Mouse (Mus musculus): ENCODE data around the gene Ttc9c. TPM values are rescaled to one million over a fixed set of nuclear protein-coding genes. Genes with fewer than 3 reads are reported as not detected.

Gene Ttc9c
- polyA plus RNA-seq, 1 experiment from 2014 or later, result 47.0 TPM

DNA sequence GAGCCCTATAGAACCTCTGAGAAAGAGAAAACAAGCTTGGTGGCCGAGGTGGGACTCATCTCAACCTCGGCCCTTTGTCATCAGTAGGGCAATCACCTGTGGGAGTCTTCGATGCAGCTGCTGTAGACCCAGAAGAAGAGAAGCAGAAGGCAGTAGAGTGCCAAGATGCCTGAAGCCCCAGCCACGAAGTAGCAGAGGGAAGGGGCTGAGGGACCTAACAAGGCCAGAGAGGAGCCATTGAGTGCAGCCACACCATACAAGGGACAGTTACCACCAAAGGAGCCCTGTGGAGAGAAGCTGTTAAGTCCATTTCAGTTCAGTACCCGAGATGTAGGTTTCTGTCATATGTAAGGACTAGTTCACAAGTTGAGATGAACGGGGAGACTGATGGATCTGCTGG lies 45.7 kb downstream of the Ttc9c start:
- H3K4me1 ChIP-seq (replicated peaks; ENCODE audit: control insufficient read depth, insufficient read depth, low read length), result peaks cover 10% of the 10 kb centered on the region
- DNase-seq (ENCODE audit: low spot score) (peak; percentile 19), ATAC-seq (ENCODE audit: low FRiP score) (no peak)
- peak overlapping the region; percentile 25; the same call in 1 of the 2 replicates for H3K9ac ChIP-seq (ENCODE audit: low read depth, low read length)
- 0 out of 2 replicates have a peak overlapping the region, but pooled peaks have one; percentile 30 for H3K27ac ChIP-seq (ENCODE audit: low read depth, low read length)
- peaks cover 6% of the 10 kb centered on the region for H3K36me3 ChIP-seq (ENCODE audit: control insufficient read depth, insufficient read depth, low read length)
- peak overlapping the region; percentile 97 for H3K4me2 ChIP-seq (replicated peaks; ENCODE audit: low read depth, low read length)
- no peaks in the 10 kb centered on the region for H3K27me3 ChIP-seq (ENCODE audit: control insufficient read depth, insufficient read depth, low read length)
- 67% methylated on average over 6 of the region's 6 CpGs for WGBS
- H3K4me3 ChIP-seq (ENCODE audit: low read depth, low read length), result peak overlapping the region; percentile 73
- no peaks in the 10 kb centered on the region for H3K9me3 ChIP-seq (ENCODE audit: control insufficient read depth, low read length)

GRCm38 (mm10) chr19:8772996-8773395 lies 46.1 kb downstream of the Ttc9c start:
- Histone ChIP-seq H3K27me3 (ENCODE audit: control insufficient read depth, insufficient read depth, low read length) (no peaks in the 10 kb centered on the region), H3K9ac (ENCODE audit: low read depth, low read length) (0 out of 2 replicates have a peak overlapping the region, but pooled peaks have one; percentile 25), H3K4me3 (ENCODE audit: low read depth, low read length) (peak overlapping the region; percentile 73; the same call in 1 of the 2 replicates), H3K4me2 (replicated peaks; ENCODE audit: low read depth, low read length) (no peak overlapping the region), H3K9me3 (ENCODE audit: control insufficient read depth, low read length) (no peaks in the 10 kb centered on the region), H3K4me1 (replicated peaks; ENCODE audit: control insufficient read depth, insufficient read depth, low read length) (peaks cover 10% of the 10 kb centered on the region), H3K27ac (ENCODE audit: low read depth, low read length) (no peak overlapping the region; the same call in 1 of the 2 replicates), H3K36me3 (ENCODE audit: control insufficient read depth, insufficient read depth, low read length) (peaks cover 10% of the 10 kb centered on the region)
- WGBS, result 91% methylated on average over 5 of the region's 5 CpGs
- no peak for DNase-seq (ENCODE audit: low spot score)
- no peak for ATAC-seq (ENCODE audit: low FRiP score)

DNA sequence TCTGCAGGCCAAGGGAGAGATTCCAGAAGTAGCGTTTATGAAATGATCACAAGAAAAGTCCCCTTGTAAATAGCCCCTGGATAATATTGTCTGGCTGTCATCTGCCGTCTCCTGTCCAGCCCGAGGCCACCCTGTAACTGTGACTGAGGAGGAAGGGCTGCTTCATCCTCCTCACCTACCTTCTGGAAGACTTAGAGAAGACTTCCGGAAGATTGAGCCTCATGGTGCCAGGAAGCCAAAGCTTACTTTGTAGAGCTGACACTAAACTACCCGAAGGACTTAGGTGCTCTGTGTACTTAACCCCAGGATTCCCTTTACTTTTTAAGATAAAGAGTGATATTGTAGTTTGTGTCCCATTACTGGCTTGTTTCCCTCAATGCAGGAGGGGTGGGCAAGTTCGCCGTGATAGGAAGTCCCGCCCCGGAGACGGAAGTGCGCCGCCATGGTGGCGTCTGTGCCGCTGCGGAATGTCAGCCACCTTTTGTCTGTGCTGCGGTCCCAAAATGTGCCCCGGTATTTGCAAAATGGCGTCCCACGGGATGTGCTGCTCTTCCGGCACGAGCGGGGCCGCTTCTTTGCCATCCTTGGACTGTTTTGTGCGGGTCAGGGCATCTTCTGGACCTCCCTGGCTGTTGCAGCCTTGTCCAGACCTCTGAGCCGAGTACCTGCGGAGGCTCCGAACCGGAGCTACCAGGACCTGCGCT lies 48.4 kb downstream of the Ttc9c start, which contains the start of gene Tmem223:
Tmem223 (plus strand) TSS at position 430 of the 704 bp plus-strand sequence.
- no peaks in the 10 kb centered on the region for H3K9me3 ChIP-seq (ENCODE audit: control insufficient read depth, low read length)
- H3K4me1 ChIP-seq (replicated peaks; ENCODE audit: control insufficient read depth, insufficient read depth, low read length), result peaks cover 10% of the 10 kb centered on the region
- H3K27ac ChIP-seq (ENCODE audit: low read depth, low read length), result peak within 1 kb of the TSS; percentile 70
- H3K9ac ChIP-seq (ENCODE audit: low read depth, low read length), result peak within 1 kb of the TSS; percentile 77
- DNase-seq (ENCODE audit: low spot score) (peak; percentile 85), ATAC-seq (ENCODE audit: low FRiP score) (peak; percentile 42)
- H3K27me3 ChIP-seq (ENCODE audit: control insufficient read depth, insufficient read depth, low read length), result no peaks in the 10 kb centered on the region
- H3K4me2 ChIP-seq (replicated peaks; ENCODE audit: low read depth, low read length), result peak within 1 kb of the TSS; percentile 62
- 22% methylated on average over 29 of the region's 29 CpGs for WGBS
- peaks cover 21% of the 10 kb centered on the region for H3K36me3 ChIP-seq (ENCODE audit: control insufficient read depth, insufficient read depth, low read length)
- peak within 1 kb of the TSS; percentile 63 for H3K4me3 ChIP-seq (ENCODE audit: low read depth, low read length)

- WGBS, result 95% methylated on average over 9 of the region's 9 CpGs
- H3K9ac ChIP-seq (ENCODE audit: low read depth, low read length), result no peak overlapping the region
- ATAC-seq (ENCODE audit: low FRiP score) (no peak), DNase-seq (ENCODE audit: low spot score) (no peak)
- no peak overlapping the region for H3K4me3 ChIP-seq (ENCODE audit: low read depth, low read length)
- H3K27ac ChIP-seq (ENCODE audit: low read depth, low read length), result no peak overlapping the region
- H3K4me2 ChIP-seq (replicated peaks; ENCODE audit: low read depth, low read length), result no peak overlapping the region
- H3K27me3 ChIP-seq (ENCODE audit: control insufficient read depth, insufficient read depth, low read length), result no peaks in the 10 kb centered on the region
- H3K9me3 ChIP-seq (ENCODE audit: control insufficient read depth, low read length), result no peaks in the 10 kb centered on the region
- H3K36me3 ChIP-seq (ENCODE audit: control insufficient read depth, insufficient read depth, low read length), result peaks cover 42% of the 10 kb centered on the region
- no peaks in the 10 kb centered on the region for H3K4me1 ChIP-seq (replicated peaks; ENCODE audit: control insufficient read depth, insufficient read depth, low read length)
Observed at GRCm38 (mm10) chr19:8765562-8765961, 53.6 kb downstream of the Ttc9c start.

DNA sequence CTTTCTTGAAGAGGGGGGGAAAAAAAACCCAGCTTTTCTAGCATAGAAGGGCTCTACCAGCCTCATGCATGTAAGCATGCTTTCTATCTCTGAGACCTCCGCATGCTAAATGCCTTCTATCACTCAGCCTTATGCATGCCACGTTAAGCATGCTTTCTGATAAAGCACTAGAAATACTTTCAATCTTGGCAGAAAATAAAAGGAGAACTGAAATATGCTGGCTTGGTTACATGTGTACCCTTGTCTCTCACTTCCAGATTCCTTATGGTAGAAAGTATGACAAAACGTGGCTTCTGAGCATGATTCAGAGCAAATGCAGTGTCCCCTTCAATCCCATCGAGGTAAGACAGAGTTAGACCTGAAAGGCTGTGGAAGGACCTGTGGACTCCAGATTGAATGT lies 55.9 kb downstream of the Ttc9c start:
- Histone ChIP-seq H3K36me3 (ENCODE audit: control insufficient read depth, insufficient read depth, low read length) (peaks cover 35% of the 10 kb centered on the region), H3K27me3 (ENCODE audit: control insufficient read depth, insufficient read depth, low read length) (no peaks in the 10 kb centered on the region), H3K4me1 (replicated peaks; ENCODE audit: control insufficient read depth, insufficient read depth, low read length) (peaks cover under 1% of the 10 kb centered on the region), H3K9ac (ENCODE audit: low read depth, low read length) (no peak overlapping the region), H3K27ac (ENCODE audit: low read depth, low read length) (no peak overlapping the region), H3K4me2 (replicated peaks; ENCODE audit: low read depth, low read length) (no peak overlapping the region), H3K4me3 (ENCODE audit: low read depth, low read length) (no peak overlapping the region), H3K9me3 (ENCODE audit: control insufficient read depth, low read length) (no peaks in the 10 kb centered on the region)
- DNase-seq (ENCODE audit: low spot score) (no peak), ATAC-seq (ENCODE audit: low FRiP score) (no peak)
- WGBS, result 95% methylated on average over 4 of the region's 4 CpGs

DNA sequence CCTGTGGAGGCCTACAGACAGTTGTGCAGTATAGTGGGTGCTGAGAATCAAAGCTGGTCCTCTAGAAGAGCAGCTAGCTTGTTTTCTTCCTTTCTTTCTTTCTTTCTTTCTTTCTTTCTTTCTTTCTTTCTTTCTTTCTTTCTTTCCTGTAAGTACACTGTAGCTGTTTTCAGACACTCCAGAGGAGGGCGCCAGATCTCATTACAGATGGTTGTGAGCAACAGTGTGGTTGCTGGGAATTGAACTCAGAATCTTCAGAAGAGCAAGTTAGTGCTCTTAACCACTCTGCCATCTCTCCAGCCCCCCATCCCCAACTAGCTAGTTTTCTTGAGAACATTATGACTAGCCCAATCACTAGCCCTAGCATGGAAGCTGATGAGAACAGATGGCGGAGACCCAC lies 58.4 kb downstream of the Ttc9c start:
- Histone ChIP-seq H3K4me2 (replicated peaks; ENCODE audit: low read depth, low read length) (no peak overlapping the region), H3K4me3 (ENCODE audit: low read depth, low read length) (no peak overlapping the region), H3K9me3 (ENCODE audit: control insufficient read depth, low read length) (no peaks in the 10 kb centered on the region), H3K9ac (ENCODE audit: low read depth, low read length) (no peak overlapping the region), H3K36me3 (ENCODE audit: control insufficient read depth, insufficient read depth, low read length) (peaks cover 21% of the 10 kb centered on the region), H3K27me3 (ENCODE audit: control insufficient read depth, insufficient read depth, low read length) (no peaks in the 10 kb centered on the region), H3K4me1 (replicated peaks; ENCODE audit: control insufficient read depth, insufficient read depth, low read length) (peaks cover 4% of the 10 kb centered on the region), H3K27ac (ENCODE audit: low read depth, low read length) (no peak overlapping the region)
- ATAC-seq (ENCODE audit: low FRiP score) (no peak), DNase-seq (ENCODE audit: low spot score) (no peak)
- 93% methylated on average over 2 of the region's 2 CpGs for WGBS

Other genes with a start within 250 kb of the Ttc9c start
- gene Slc22a8, start 228.1 kb downstream of the Ttc9c start, polyA plus RNA-seq (2014; fragmentation: Nextera tagmentation; extraction: Ambion mirVana), result 0.08 and 0.45 TPM in 2 replicates
- gene Slc22a6, start 201.3 kb downstream of the Ttc9c start, polyA plus RNA-seq (2014; fragmentation: Nextera tagmentation; extraction: Ambion mirVana), result 0.77 and 0.88 TPM in 2 replicates
- gene Chrm1, start 155.5 kb downstream of the Ttc9c start, polyA plus RNA-seq (2014; fragmentation: Nextera tagmentation; extraction: Ambion mirVana), result 0.13 and 0.20 TPM in 2 replicates
- 123 and 136 TPM in 2 replicates for gene Slc3a2, start 96.0 kb downstream of the Ttc9c start, polyA plus RNA-seq (2014; fragmentation: Nextera tagmentation; extraction: Ambion mirVana)
- gene Wdr74, start 83.5 kb downstream of the Ttc9c start, polyA plus RNA-seq (2014; fragmentation: Nextera tagmentation; extraction: Ambion mirVana), result 83.6 and 87.1 TPM in 2 replicates
- 1.6 and 2.6 TPM in 2 replicates for gene 1700092M07Rik, start 78.6 kb downstream of the Ttc9c start, polyA plus RNA-seq (2014; fragmentation: Nextera tagmentation; extraction: Ambion mirVana)
- gene Stx5a, start 77.9 kb downstream of the Ttc9c start, polyA plus RNA-seq (2014; fragmentation: Nextera tagmentation; extraction: Ambion mirVana), result 100 and 111 TPM in 2 replicates
- gene Nxf1, start 62.3 kb downstream of the Ttc9c start, polyA plus RNA-seq (2014; fragmentation: Nextera tagmentation; extraction: Ambion mirVana), result 213 and 224 TPM in 2 replicates
- gene Tmem223, start 48.3 kb downstream of the Ttc9c start, polyA plus RNA-seq (2014; fragmentation: Nextera tagmentation; extraction: Ambion mirVana), result 192 and 194 TPM in 2 replicates
- 46.4 and 50.8 TPM in 2 replicates for gene Tmem179b, start 44.9 kb downstream of the Ttc9c start, polyA plus RNA-seq (2014; fragmentation: Nextera tagmentation; extraction: Ambion mirVana)
- gene Taf6l, start 32.9 kb downstream of the Ttc9c start, polyA plus RNA-seq (2014; fragmentation: Nextera tagmentation; extraction: Ambion mirVana), result 15.4 and 17.1 TPM in 2 replicates
- gene Polr2g, start 20.8 kb downstream of the Ttc9c start, polyA plus RNA-seq (2014; fragmentation: Nextera tagmentation; extraction: Ambion mirVana), result 184 and 194 TPM in 2 replicates
- 5.7 and 7.5 TPM in 2 replicates for gene Zbtb3, start 16.8 kb downstream of the Ttc9c start, polyA plus RNA-seq (2014; fragmentation: Nextera tagmentation; extraction: Ambion mirVana)
- 7.0 and 10.1 TPM in 2 replicates for gene Hnrnpul2, start 677 bp upstream of the Ttc9c start, polyA plus RNA-seq (2014; fragmentation: Nextera tagmentation; extraction: Ambion mirVana)
- gene AC129217.1, start 10.4 kb upstream of the Ttc9c start, polyA plus RNA-seq (2014; fragmentation: Nextera tagmentation; extraction: Ambion mirVana), result not detected in 2 replicates
- 55.6 and 59.6 TPM in 2 replicates for gene Bscl2, start 18.1 kb upstream of the Ttc9c start, polyA plus RNA-seq (2014; fragmentation: Nextera tagmentation; extraction: Ambion mirVana)
- 158 TPM in 2 replicates for gene Gng3, start 19.9 kb upstream of the Ttc9c start, polyA plus RNA-seq (2014; fragmentation: Nextera tagmentation; extraction: Ambion mirVana)
- gene Lrrn4cl, start 31.4 kb upstream of the Ttc9c start, polyA plus RNA-seq (2014; fragmentation: Nextera tagmentation; extraction: Ambion mirVana), result 0.32 and 0.37 TPM in 2 replicates
- gene Ubxn1, start 52.2 kb upstream of the Ttc9c start, polyA plus RNA-seq (2014; fragmentation: Nextera tagmentation; extraction: Ambion mirVana), result 164 and 180 TPM in 2 replicates
- 56.1 and 57.2 TPM in 2 replicates for gene Uqcc3, start 61.6 kb upstream of the Ttc9c start, polyA plus RNA-seq (2014; fragmentation: Nextera tagmentation; extraction: Ambion mirVana)
- 89.6 and 103 TPM in 2 replicates for gene Lbhd1, start 64.4 kb upstream of the Ttc9c start, polyA plus RNA-seq (2014; fragmentation: Nextera tagmentation; extraction: Ambion mirVana)
- not detected in 2 replicates for gene Gm49403, start 64.6 kb upstream of the Ttc9c start, polyA plus RNA-seq (2014; fragmentation: Nextera tagmentation; extraction: Ambion mirVana)
- 107 and 112 TPM in 2 replicates for gene 1810009A15Rik, start 69.5 kb upstream of the Ttc9c start, polyA plus RNA-seq (2014; fragmentation: Nextera tagmentation; extraction: Ambion mirVana)
- not detected in 2 replicates for gene Gm49416, start 69.6 kb upstream of the Ttc9c start, polyA plus RNA-seq (2014; fragmentation: Nextera tagmentation; extraction: Ambion mirVana)
- 26.1 and 32.1 TPM in 2 replicates for gene Ints5, start 73.7 kb upstream of the Ttc9c start, polyA plus RNA-seq (2014; fragmentation: Nextera tagmentation; extraction: Ambion mirVana)
- 89.8 and 102 TPM in 2 replicates for gene Ganab, start 78.7 kb upstream of the Ttc9c start, polyA plus RNA-seq (2014; fragmentation: Nextera tagmentation; extraction: Ambion mirVana)
- 43.5 and 45.8 TPM in 2 replicates for gene B3gat3, start 101.0 kb upstream of the Ttc9c start, polyA plus RNA-seq (2014; fragmentation: Nextera tagmentation; extraction: Ambion mirVana)
- gene Rom1, start 110.0 kb upstream of the Ttc9c start, polyA plus RNA-seq (2014; fragmentation: Nextera tagmentation; extraction: Ambion mirVana), result 1.0 and 1.1 TPM in 2 replicates
- gene Eml3, start 110.2 kb upstream of the Ttc9c start, polyA plus RNA-seq (2014; fragmentation: Nextera tagmentation; extraction: Ambion mirVana), result 6.5 and 7.8 TPM in 2 replicates
- gene Mta2, start 122.5 kb upstream of the Ttc9c start, polyA plus RNA-seq (2014; fragmentation: Nextera tagmentation; extraction: Ambion mirVana), result 45.6 and 52.3 TPM in 2 replicates
- gene Tut1, start 134.5 kb upstream of the Ttc9c start, polyA plus RNA-seq (2014; fragmentation: Nextera tagmentation; extraction: Ambion mirVana), result 23.7 and 27.8 TPM in 2 replicates
- gene Eef1g, start 147.7 kb upstream of the Ttc9c start, polyA plus RNA-seq (2014; fragmentation: Nextera tagmentation; extraction: Ambion mirVana), result 462 and 475 TPM in 2 replicates
- gene Ahnak, start 170.0 kb upstream of the Ttc9c start, polyA plus RNA-seq (2014; fragmentation: Nextera tagmentation; extraction: Ambion mirVana), result 6.0 and 14.1 TPM in 2 replicates

Data from hindbrain, embryonic 11.5 days (tissue).